7 mouse cellular contexts compared by ENCODE assay signal in the genomic region with DNA sequence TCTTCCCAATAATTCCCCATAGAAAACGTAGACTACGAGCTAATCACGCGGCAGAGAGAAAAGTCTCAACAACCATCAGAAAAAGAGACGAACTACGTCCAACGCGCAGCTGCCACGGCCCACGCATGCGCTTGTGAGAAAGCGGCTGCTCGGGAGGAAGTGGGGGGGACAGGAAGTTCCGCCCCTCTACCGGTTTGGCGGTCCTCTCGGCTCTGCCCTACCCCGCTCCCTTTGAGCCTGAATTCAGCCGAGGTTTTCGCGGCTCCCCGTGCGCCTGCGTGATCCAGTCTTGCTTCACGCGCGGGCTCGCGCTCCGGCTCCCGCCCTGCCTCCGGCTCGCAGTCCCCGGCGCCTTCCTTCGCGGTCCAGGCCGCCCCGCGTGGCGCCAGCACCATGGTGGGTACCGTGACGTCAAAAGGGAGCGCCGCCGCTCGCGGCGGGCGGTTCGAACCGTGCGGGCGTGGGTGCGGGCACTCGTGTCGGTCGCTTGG. TPM values are rescaled to one million over a fixed set of nuclear protein-coding genes. Genes with fewer than 3 reads are reported as not detected.
DNase-seq lines count a peak whose midpoint lies in the region; ATAC-seq lines count a peak whose summit lies in the region.

A gene (plus strand): TSS at position 173 of the 491 bp plus-strand sequence.

- H3K4me3 ChIP-seq in embryonic facial prominence, embryonic 10.5 days = peak within 1 kb of the TSS; percentile 97
- H3K4me3 ChIP-seq in limb, embryonic 10.5 days = peak within 1 kb of the TSS; percentile 95
- peak within 1 kb of the TSS; percentile 85 for H3K4me3 ChIP-seq in midbrain, embryonic 13.5 days (replicated peaks)

- H3K36me3 ChIP-seq in embryonic facial prominence, embryonic 10.5 days (replicated peaks) = peaks cover 46% of the 10 kb centered on the region
- peaks cover 41% of the 10 kb centered on the region for H3K36me3 ChIP-seq in limb, embryonic 10.5 days
- H3K36me3 ChIP-seq in midbrain, embryonic 13.5 days = peaks cover 19% of the 10 kb centered on the region

- H3K9ac ChIP-seq in midbrain, embryonic 13.5 days (replicated peaks) = peak within 1 kb of the TSS; percentile 88

- peak within 1 kb of the TSS; percentile 82 for H3K4me2 ChIP-seq in midbrain, embryonic 13.5 days (replicated peaks)

- ATAC-seq in granulocyte monocyte progenitor cell, adult 5-6 weeks (replicated peaks; ENCODE audit: poor library complexity, severe bottlenecking) = peak; percentile 76
- ATAC-seq in midbrain, embryonic 13.5 days = peak; percentile 98

- no peaks in the 10 kb centered on the region for H3K9me3 ChIP-seq in embryonic facial prominence, embryonic 10.5 days
- no peaks in the 10 kb centered on the region for H3K9me3 ChIP-seq in limb, embryonic 10.5 days (replicated peaks)
- no peaks in the 10 kb centered on the region for H3K9me3 ChIP-seq in midbrain, embryonic 13.5 days

- DNase-seq in adrenal gland, postnatal 10 days = peak; percentile 92
- peak; percentile 94 for DNase-seq in embryonic facial prominence, embryonic 10.5 days (ENCODE audit: low spot score)
- DNase-seq in kidney, adult 11 months = peak; percentile 91
- DNase-seq in limb, embryonic 10.5 days (ENCODE audit: low spot score) = peak; percentile 92
- peak; percentile 90 for DNase-seq in spleen, adult 12 weeks (ENCODE audit: low spot score)

- peaks cover 20% of the 10 kb centered on the region for H3K4me1 ChIP-seq in embryonic facial prominence, embryonic 10.5 days
- H3K4me1 ChIP-seq in limb, embryonic 10.5 days = peaks cover 16% of the 10 kb centered on the region
- H3K4me1 ChIP-seq in midbrain, embryonic 13.5 days (replicated peaks) = peaks cover 27% of the 10 kb centered on the region

- WGBS in embryonic facial prominence, embryonic 10.5 days = under 1% methylated on average over 58 of the region's 58 CpGs
- WGBS in limb, embryonic 10.5 days = under 1% methylated on average over 58 of the region's 58 CpGs
- under 1% methylated on average over 57 of the region's 58 CpGs for WGBS in midbrain, embryonic 13.5 days

- H3K27ac ChIP-seq in embryonic facial prominence, embryonic 10.5 days (replicated peaks) = peak within 1 kb of the TSS; percentile 99
- peak within 1 kb of the TSS; percentile 99 for H3K27ac ChIP-seq in limb, embryonic 10.5 days
- peak within 1 kb of the TSS; percentile 96 for H3K27ac ChIP-seq in midbrain, embryonic 13.5 days

- H3K27me3 ChIP-seq in embryonic facial prominence, embryonic 10.5 days (replicated peaks; ENCODE audit: low read depth, poor library complexity, severe bottlenecking) = no peaks in the 10 kb centered on the region
- H3K27me3 ChIP-seq in limb, embryonic 10.5 days (ENCODE audit: low read depth, poor library complexity, severe bottlenecking) = no peaks in the 10 kb centered on the region
- no peaks in the 10 kb centered on the region for H3K27me3 ChIP-seq in midbrain, embryonic 13.5 days

RNA-seq across cellular contexts. Expression of the gene that starts here (rescaled TPM):
- total RNA-seq in adrenal gland, postnatal 10 days (2021) = 10 to 100 TPM; 39.0 to 42.8 TPM
- polyA plus RNA-seq in embryonic facial prominence, embryonic 10.5 days (2016; fragmentation: Nextera tagmentation; extraction: Ambion mirVana) = 339 and 361 TPM in 2 replicates
- 129 and 305 TPM in 2 replicates for total RNA-seq in granulocyte monocyte progenitor cell, adult 5-6 weeks (2014; fragmentation: Nextera tagmentation)
- total RNA-seq in granulocyte monocyte progenitor cell, adult 5-6 weeks (2017) = 42.0 and 71.6 TPM in 2 replicates
- 320 and 365 TPM in 2 replicates for polyA plus RNA-seq in limb, embryonic 10.5 days (2016; fragmentation: Nextera tagmentation; extraction: Ambion mirVana)
- 141 and 150 TPM in 2 replicates for polyA plus RNA-seq in midbrain, embryonic 13.5 days (2015; fragmentation: Nextera tagmentation; extraction: Ambion mirVana)

Comparison
In these comparisons a context has a peak if more than half of its experiments do, and no peak if none do; other contexts are left out.
1. Peak in every context shown above with its lines: DNase-seq, ATAC-seq, H3K4me3 ChIP-seq and H3K27ac ChIP-seq.